In genomic region chr5:91974002-91974401, GRCm38 (mm10) we compare ENCODE assay signal across 24 mouse cellular contexts. TPM values are rescaled to one million over a fixed set of nuclear protein-coding genes. Genes with fewer than 3 reads are reported as not detected.
"Had no signal": no experiment of that assay in that cellular context is flagged by ENCODE, and none has a peak within 500 bp of the region (broad histone marks: within the 10 kb centered on the region; RNA-seq: fewer than 3 reads in every experiment).

No protein-coding gene starts in this region.

- H3K27me3 ChIP-seq: liver, embryonic 15.5 days; midbrain, embryonic 12.5 days; neural tube, embryonic 13.5 days had no signal

- H3K4me3 ChIP-seq: layer of hippocampus, adult 2 months; limb, embryonic 10.5 days; liver, embryonic 15.5 days; midbrain, embryonic 12.5 days; neural tube, embryonic 13.5 days had no signal

- DNase-seq: kidney, adult 9 months; kidney, postnatal 10 days; kidney, postnatal 4 days; lung, embryonic 14.5 days; lung, postnatal 10 days; lung, postnatal 4 days; retina, postnatal 1 day; right cerebral cortex, postnatal 4 days; spleen, adult 18-20 months; thymus, adult 18-20 months; thymus, postnatal 14 days had no signal

- H3K36me3 ChIP-seq: midbrain, embryonic 12.5 days had no signal

- H3K4me1 ChIP-seq: limb, embryonic 10.5 days; liver, embryonic 15.5 days; midbrain, embryonic 12.5 days; neural tube, embryonic 13.5 days had no signal

- H3K27ac ChIP-seq: layer of hippocampus, adult 2 months; limb, embryonic 10.5 days; liver, embryonic 15.5 days; midbrain, embryonic 12.5 days; neural tube, embryonic 13.5 days had no signal

- H3K4me2 ChIP-seq: liver, embryonic 11.5 days; liver, embryonic 15.5 days; lung, embryonic 14.5 days; midbrain, embryonic 12.5 days; neural tube, embryonic 13.5 days had no signal

- H3K9me3 ChIP-seq: limb, embryonic 10.5 days; liver, embryonic 15.5 days; midbrain, embryonic 12.5 days; neural tube, embryonic 13.5 days had no signal

- H3K9ac ChIP-seq: liver, embryonic 15.5 days; lung, embryonic 14.5 days; midbrain, embryonic 12.5 days; neural tube, embryonic 13.5 days had no signal

RNA-seq across cellular contexts. Expression of gene Odaph, which starts 13.3 kb away (rescaled TPM):
- total RNA-seq: layer of hippocampus, adult 2 months; layer of hippocampus, postnatal 14 days; left cerebral cortex, adult 18-20 months; left cerebral cortex, postnatal 10 days; megakaryocyte-erythroid progenitor cell, adult 5-6 weeks had no signal
- polyA plus RNA-seq: limb, embryonic 10.5 days; limb, embryonic 14.5 days; liver, embryonic 11.5 days; liver, embryonic 15.5 days; lung, embryonic 14.5 days; midbrain, embryonic 12.5 days; neural tube, embryonic 13.5 days; stomach, embryonic 14.5 days; urinary bladder, adult 2 months had no signal
